Mouse (Mus musculus): Measurements from ENCODE around the gene Samsn1.

Samsn1 gene

DNA sequence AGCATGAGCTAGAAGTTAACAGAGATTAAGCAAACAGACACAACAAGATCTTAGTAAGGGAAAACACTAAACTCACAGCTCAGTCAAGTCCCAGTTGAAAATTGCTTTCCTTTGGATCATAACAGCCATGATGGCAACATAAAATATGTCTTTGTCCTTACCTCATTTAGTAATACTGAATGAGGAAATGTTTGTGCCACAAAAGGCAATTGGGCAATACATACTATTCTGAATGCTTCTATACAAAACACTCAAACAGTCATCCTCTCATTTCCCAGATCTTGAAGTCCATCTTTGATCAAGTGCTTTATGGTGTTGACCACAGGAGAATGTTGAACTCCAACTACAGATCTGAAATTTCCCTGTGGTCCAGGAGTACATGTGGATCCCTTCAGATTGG, 88.7 kb downstream of the Samsn1 start:
- no peak for DNase-seq (ENCODE audit: low read depth)

DNA sequence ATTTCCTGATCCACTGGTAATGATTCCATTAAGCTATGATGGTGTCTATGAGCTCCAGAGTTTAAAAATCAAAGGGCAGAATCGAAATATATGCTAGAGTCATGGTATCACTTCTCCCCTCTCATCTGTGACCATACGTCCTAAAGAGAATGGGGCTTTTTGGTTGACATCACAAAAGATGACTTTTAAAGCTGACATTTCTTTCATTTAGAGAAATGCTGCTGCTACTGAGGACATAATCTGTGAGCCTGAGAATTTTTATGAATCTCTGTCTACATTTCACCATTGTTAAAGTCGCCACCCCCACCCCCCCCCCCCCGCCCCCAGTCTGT, 91.9 kb downstream of the Samsn1 start:
- DNase-seq (ENCODE audit: low read depth): no peak

DNA sequence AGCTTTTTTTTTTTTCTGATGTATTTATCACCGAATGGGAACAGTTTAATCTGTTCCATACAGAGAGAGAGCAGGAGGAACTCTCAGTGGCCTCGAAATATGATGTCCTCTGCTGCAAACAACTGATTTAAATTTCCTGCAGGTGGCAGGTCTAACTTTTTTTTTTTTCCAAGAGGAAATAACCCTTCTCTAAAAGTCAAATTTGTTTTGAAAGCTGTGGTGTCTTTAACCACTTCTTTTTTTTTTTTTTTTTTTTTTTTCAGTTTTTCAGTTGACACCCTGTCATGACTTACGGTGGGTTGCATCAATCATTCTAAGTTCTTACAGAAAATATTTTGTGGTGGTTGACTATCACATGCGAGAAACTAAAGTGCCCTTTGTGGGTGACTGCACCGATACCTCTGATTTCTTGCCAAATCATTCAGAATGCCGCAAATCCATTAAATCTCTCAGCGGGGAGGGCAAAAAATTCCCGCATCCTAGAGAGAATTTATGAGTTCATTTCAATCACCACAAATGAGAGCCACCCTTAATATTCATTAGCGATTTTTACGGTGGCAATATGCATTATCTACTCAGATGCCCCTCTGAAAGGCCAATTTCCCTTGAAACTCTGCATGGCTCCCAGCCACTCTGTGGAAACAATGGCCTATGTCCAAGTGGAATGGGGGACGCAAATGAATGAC, 92.4 kb downstream of the Samsn1 start:
- DNase-seq (ENCODE audit: low read depth): peak; percentile 9

DNA sequence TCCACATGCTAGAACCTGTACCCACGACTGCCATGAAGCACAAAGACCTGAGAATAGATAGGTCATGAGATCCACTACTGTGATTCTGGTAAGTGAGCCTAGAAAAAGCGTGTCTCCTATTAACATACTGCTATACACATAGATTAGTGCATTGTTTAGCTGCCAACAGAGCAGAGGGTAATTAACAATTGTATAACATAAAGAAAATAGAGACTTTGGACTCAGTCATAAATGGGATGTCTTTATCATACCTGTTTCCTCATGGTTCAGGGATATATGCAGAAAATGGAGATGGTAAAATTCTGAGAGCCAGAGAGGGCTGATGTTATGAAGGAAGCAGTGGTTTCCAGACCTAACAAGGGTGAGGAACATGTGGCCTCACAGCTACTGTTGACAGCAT, 95.6 kb downstream of the Samsn1 start:
- DNase-seq (ENCODE audit: low read depth): no peak

DNA sequence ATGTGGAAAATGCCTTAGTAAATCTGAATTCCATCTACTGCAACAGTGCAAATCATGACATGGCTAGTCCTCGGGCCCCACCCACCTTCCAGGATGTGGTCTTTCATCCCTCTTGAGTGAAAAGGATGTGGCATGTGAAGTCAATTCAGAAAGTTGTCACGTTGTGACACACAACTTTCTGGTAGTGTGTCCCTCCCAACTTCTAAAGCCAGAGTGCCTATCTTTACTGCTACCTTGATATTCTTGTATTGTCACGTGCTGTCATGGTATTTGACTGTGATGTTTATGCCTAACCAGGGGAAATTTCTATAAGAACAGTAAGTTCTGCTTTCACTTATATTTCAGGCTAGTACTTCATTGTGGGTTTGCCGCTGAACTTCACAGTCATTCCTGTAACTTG, 101.2 kb downstream of the Samsn1 start:
- DNase-seq (ENCODE audit: low read depth): peak; percentile 39

DNA sequence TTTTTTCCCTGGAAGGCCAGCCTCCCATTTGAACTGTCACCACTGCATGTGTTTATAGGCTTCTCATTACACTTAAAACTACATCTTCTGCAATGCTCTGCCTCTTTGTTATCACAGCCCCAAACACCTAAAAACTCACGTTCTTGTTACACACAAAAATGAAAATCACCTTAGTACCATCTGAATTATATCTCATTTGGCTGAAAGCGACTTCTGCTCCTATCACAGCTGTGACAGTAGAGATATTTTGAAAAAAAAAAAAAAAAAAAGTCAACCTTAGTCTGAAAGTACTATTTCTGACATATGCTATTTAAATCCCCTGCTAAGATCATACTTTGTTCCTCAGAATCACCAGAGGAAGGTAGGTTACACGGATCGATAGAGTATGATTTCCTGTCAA, 102.8 kb downstream of the Samsn1 start:
- no peak for DNase-seq (ENCODE audit: low read depth)

DNA sequence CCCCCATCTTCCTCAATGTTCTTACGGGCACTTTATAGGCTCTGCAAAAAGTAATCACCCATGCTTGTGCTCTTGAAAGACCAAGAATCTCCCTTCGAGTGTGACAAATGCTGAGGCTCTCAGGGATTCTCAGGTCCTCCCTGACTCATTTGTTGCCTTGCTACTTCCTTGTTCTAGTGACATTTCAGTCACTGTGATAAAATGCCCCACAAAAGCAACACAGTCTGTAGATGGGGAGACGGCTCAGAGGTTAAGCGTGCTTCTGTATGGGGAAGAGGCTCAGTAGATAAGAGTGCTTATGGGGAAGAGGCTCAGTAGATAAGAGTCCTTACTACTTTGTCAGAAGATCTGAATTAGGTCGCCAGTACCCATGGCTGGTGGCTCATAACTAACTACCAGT, 104.4 kb downstream of the Samsn1 start:
- DNase-seq (ENCODE audit: low read depth): no peak

DNA sequence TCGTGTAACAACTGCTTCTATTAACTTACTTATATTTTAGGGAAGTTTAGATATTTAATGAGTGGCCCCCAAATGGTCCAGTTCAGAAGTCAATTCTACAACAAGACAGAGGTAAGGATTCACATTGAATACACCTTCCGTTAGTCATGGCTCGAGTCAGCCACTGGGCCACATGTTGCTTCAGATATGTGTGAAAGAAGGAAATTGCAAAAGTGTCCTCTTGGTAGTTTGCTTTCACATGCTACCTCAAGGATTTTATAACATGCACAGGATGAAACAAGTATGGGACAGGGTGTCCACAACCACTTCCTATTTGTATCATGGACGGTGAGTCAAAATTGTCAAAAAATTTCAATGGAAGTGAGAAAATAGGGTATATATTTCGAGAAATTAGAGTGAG, 110.0 kb downstream of the Samsn1 start:
- no peak for DNase-seq (ENCODE audit: low read depth)

DNA sequence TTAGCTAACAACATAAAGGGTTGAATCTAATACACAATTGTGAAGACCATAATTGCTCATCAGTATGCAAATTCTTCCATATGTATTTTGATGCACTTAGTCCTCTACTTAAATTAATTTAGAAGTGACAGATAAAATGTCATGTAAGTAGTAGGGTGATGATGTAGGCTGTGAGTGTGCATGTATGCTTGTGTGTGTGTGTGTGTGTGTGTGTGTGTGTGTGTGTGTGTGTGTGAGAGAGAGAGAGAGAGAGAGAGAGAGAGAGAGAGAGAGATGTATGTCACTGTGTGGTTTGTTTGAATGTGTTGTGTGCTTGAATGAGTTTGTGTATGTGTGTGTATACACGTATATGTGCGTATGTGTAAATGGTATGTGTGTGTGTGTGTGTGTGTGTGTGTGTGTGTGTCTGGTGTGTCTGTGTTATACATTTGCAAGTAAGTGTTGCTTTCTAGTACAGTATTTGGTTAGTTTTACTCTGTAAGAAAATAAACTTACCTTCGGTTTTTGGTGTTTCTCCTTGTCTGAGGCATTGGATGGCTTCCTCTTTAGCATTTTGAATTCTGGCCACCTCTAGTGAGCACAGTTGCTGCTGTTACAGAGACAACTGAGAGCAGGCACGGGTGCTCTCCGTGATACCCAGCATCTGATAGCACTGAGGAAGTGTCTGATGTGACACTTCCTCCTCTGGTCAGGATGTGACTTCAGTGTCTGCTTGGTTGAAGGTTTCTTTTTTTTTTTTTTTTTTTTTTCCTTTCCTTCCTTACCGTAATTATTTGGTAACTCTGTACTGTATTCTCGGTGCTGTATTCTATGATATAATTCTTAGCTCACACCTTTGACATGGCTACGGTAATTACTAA, 113.2 kb downstream of the Samsn1 start:
- DNase-seq (ENCODE audit: low read depth): peak; percentile 87

DNA sequence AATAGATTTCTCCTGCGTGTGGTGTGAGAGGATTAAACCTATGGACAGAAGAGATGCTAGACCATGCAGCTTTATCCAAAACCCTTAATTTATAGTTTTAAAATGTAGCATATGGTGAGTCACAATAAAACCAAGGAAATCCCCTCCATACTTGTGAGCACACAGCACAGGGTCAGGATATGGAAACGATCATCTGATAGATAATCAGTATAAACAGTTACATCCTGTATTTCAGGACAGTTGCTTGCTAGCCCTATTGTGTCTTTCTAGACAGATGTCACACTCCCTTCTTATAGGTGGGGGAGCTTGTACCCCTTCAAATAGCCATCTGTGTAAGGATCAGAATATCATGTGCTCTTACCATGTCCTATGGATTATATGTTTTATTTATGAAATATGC, 115.3 kb downstream of the Samsn1 start:
- DNase-seq (ENCODE audit: low read depth): no peak

DNA sequence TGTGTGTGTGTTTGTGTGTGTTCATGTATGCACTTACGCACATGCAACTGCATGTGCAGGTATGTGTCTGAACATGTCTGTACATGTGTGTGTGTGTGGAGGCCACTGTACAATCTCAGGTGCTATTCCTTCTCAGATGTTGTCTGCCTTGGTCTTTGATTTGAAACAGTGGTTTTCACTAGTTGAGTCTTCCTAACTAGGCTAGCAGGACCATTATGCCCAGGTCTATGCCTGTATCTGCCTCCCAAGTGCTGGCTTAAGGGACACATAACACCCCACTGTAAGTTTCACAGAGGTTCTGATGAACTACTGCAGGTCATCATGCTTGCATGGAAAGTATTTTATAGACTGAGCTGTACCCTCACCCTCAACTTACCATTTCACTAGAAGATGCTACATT, 115.8 kb downstream of the Samsn1 start:
- no peak for DNase-seq (ENCODE audit: low read depth)

DNA sequence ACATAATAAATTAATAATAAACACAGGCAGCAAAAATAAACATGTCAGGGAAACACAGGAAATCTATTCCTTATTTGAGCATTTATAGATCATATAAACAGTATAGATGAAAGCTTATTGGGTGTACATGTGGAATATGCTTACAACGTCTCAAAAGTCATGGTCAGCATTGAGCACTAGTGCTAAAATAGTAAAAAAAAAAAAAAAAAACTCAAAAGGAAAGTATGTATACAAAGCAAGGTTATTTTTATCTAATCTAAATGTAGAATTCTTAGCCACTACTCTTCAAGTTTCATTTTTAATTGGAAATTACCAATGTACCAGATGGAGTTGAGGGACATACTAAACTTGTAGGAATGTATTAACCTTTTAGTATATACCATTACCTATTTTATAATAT, 116.8 kb downstream of the Samsn1 start:
- no peak for DNase-seq (ENCODE audit: low read depth)

DNA sequence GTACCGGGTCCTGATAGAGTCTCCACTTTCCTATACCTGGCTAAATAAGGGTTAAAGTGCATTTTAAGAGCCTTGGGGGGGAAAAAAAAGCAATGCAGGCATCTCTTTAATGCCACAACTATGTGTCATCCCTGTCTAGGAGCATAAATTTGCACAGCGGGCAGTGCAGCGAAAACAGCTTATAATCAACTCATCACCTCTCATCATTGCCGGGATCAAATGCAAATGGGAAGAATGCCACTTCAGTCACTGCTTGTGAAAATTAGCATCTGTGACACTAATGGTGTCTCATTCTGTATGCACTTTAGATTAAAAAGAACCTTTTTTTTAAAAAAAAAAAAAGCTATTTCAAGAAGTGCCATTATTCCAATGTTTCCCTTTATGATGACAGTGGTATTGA, 118.0 kb downstream of the Samsn1 start:
- no peak for DNase-seq (ENCODE audit: low read depth)

DNA sequence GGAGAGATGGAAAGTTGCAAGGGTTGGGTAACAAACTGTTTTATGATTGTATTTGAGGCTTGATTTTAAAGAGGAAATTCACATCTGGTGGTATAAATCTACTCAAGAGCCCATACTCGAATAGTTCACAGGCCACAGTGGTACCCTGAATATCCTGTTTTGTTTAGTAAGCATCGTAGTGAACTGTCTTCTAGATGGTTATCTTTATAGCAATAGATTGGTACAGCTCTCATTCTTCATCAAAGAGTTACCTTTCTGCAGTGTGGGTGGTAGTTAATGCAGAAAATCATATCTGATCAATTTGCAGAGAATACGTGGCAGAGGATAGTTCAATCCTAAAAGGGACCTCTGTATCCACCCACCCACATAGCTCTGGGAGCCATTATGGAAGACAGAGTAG, 119.1 kb downstream of the Samsn1 start:
- no peak for DNase-seq (ENCODE audit: low read depth)

DNA sequence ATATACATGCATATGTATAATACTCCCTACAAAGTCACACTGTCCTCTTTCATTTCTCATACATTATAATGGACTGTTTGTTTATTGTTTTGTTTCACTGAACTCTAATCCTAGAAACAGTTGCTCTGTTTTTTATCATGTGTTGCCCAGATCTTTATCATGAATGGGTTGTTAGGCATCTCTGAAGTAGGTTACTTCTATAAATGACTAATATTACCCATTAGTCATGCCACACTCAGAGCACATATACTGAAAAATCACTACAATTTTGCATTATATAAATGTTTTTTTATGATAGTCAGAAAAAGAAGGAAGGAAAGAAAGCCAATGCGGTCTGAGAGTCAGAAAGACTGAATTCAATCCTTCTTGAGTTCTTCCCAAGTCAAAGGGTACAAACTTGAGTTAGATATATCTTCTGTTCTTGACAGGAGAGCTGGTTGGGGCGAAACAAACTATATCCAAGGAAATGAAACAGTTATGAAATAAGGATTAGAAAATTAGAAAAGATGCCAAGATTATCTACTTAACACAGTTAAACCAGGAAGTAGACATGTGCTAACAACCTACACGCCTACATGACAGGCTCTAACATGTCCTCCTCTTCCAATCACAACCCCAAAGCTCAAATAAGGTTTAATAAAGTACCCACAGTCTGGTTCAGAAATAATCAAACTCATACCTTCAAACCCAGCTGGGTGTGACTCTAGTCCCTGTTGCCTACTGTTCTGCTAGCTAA, 122.0 kb downstream of the Samsn1 start:
- no peak for DNase-seq (ENCODE audit: low read depth)

DNA sequence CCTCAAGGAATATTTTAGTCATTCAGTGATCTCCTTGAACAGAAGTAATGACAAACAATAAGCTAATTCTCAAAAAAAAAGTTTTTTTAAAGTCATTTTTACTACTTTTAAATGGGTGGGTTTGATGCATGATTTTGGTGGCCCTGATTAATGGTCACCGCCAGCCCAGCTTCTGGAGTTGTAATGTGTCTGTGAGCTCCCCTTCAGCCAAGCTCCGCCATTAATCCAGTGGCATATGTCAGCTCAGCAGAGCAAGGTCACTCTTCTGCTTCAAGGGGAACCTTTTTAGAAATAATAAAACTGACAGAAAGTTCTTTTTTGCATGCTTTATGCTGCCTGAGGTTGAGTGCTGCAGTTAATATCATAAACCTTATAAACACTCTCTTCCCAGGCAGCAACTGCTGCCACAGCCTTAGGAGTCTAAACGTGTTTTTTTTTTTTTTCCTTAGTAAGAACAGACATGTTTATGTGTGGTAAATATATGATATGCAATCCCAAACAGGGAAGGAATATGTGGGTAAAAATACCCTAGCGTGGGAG, 124.2 kb downstream of the Samsn1 start:
- DNase-seq (ENCODE audit: low read depth): no peak

DNA sequence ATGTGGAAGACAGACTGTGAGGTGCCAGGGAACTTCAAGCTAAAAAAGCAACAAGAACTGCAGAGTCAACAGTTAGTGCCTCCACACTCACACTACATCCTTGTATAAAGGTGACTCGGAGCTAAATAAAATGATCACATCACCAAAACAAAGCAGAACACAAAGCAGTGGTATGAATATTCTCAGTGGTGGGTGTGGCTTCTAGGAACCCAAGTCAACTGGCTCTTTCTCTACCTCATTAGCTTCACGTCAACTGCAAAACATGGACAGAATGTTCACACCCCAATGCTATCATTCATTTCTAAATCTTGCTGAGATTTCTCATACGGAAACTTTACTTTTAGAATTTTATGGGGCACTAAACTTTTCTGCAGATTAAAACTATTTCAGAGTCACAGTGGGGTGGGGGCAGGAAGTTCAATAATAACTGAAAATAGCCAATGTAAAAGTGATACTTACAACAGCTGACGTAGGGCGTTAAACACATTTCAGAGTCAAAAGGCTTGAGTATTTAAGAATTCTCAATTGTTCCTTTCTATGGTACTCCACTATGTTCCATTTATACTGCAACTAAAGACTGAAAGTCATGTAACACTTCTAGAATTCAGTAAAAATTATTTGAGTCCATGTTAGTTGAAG, 127.7 kb downstream of the Samsn1 start:
- no peak for DNase-seq (ENCODE audit: low read depth)

DNA sequence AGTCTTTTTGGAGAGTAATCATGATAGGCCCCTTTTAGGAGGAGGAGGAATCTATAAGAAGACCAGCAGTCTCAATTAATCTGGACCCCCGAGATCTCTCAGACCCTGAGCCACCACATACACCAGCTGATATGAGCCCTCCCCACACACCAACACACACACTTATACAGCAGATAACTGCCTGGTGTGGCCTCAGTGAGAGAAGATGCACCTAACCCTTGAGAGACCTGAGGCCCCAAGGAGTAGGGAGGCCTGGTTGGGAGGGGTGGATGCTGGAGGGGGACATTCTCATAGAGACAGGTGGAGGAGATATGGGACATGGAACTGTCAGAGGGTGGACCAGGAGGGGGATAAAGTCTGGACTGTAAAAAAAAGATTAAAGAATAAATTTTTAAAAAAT, 128.6 kb downstream of the Samsn1 start:
- DNase-seq (ENCODE audit: low read depth): no peak

DNA sequence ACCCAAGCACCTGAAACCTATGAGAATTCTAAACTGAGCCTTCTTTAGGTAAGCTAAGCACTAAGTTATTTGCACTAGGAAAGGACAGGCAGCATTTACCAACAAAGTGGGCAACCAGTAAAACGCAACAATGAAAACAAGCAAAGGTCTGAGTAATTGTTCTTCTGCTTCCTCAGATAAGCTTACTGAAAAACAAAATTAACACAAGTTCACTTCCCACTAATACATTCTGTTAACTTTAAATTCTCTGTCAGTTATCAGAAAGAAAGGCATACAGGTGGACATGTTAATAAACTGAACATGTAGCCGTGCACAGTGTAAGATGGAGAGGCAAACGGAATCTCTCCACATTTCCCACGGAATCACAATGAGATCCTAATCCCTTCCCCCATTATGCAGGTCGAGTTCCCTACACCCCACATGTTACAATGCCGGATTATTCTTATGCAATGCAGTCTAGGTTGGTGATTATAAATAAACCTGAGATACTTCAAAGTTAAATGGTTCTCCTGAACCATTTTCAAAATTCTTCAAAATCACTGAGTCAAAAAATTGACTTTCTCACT, 132.9 kb downstream of the Samsn1 start:
- no peak for DNase-seq (ENCODE audit: low read depth)

DNA sequence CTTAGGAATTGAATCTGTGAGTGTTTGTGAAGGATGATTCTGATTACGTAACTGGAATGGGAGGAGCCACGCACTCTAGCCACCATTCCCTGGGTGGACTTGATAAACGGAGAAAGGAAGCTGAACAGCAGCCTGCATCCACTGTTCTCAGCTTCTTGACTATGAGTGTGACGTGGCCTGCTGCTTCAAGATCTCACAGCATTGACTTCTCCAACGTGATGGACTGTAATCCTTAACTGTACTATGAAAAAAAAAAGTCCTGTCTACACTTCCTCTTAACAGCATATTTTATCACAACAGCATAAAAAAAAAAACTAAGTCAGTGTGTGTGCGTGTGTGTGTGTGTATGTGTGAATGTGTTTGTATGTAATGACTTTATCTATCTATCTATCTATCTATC, 134.9 kb downstream of the Samsn1 start:
- DNase-seq (ENCODE audit: low read depth): no peak

DNA sequence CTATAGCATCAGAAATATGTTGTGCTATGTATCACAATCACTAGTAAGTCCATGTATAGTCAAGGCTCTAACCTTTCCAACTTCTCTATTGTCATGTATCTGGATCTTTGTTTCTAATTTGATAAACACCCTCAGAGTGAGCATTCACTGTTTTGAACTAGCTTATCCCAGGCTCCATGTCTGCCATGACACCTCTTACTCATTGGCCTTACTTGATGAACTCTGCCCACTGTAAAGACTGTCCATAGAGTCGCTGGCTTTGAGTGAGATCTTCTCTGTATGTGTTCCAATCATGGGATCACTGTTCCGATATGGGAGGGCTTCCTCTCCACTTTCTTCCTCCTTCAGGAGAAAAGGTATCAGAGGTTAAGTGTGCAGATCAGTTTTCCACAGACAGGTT, 143.2 kb downstream of the Samsn1 start:
- no peak for DNase-seq (ENCODE audit: low read depth)

DNA sequence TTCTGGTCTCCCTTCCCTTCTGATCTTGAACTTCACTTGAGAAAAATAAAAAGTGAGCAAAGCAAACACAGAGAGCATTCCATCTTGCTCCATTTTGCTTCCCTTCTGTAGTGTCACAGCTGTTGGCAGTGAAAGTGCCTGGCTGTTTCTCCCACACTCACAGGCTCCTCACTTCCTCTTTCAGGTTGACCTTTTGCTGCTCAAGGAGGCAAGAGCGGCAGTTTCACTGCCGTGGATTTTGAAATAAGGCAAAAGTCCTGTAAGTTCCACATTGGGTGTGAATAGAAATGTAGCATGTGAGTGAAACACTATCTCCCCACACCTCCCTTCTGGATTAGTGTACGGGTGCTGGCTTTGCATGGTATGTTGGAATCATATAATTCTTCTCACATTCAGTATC, 144.9 kb downstream of the Samsn1 start:
- DNase-seq (ENCODE audit: low read depth): no peak

Measured in naive thymus-derived CD4-positive, alpha-beta T cell, adult 2 months (primary cell).